Mouse (Mus musculus): Measurements from ENCODE around the gene Srsf7.
A peak's percentile ranks its signal among the peaks of the same experiment; 100 is the strongest.
"Not testable (repeated sequence)": the region's sequence is repeated elsewhere in the genome, so short reads cannot be mapped to it uniquely, and the experiment has no call there.

The Srsf7 gene

DNA sequence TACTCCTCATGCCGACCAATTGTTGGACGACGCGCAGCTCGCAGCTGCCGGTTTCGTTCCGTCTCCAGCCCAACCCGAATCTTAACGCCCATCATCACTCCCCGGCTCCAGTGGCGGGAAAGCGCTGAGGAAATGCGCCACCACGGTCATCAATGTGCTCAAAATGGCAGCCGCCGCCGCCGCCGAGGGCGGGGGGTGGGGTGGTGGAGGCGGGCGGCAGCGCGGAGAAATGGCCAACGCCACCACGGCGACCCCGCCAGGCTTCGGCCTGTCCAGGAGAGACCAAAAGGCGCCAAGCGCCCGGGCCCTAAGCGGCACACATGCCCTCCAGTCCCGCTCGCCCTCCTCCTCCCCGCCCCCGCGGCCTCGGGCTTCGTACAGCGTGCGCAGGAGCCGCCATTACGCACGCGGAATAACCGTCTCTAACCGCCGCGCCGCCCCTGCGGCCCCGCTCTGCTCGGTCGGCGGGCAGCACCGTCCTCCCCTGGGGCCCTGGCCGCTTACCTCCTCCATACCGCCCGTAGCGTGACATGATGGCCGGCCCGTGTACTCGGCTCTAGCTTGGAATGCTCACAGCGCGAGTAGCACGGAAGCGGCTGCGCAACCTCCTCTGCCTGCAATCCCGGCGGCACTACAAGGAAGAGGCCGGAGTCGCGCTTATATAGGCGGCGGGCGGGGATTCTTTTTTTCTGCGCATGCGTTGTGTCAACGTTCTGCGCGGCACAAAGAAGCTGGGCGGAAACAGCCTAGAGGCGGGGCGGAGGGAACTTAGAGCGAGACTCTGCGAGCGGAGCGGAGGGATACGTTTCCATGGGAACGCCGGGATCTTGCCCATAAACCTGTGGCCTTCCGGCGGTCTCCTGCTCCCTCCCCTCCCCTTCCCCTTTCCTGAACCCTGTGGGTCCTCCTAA is at the start of gene Srsf7, which contains the start of gene Ttc39d:
Gene Srsf7 (minus strand): TSS at position 637 of the 911 bp plus-strand sequence.
Gene Ttc39d (plus strand): TSS at position 790 of the 911 bp plus-strand sequence.
- DNase-seq: peak; percentile 98

DNA sequence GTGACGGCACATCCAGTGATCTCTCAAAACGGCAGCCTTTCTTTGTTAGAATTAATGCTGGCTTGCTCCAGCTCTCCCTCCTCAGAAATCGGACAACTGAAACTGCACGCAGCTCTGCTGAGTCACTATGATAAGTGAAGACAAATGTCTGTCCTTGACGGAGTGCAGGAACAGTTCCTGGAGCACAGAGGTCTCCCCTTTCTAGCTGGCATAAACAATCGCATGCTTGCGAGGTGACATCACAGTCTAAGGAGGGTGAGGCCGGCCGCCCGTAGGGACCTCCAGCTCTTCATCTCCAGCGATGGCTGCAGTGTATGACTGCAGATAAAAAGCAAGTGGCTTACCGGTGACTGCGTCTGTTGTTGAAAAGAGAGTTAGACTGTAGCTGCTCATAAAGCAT is 48.1 kb upstream of the Srsf7 start:
- DNase-seq: no peak

DNA sequence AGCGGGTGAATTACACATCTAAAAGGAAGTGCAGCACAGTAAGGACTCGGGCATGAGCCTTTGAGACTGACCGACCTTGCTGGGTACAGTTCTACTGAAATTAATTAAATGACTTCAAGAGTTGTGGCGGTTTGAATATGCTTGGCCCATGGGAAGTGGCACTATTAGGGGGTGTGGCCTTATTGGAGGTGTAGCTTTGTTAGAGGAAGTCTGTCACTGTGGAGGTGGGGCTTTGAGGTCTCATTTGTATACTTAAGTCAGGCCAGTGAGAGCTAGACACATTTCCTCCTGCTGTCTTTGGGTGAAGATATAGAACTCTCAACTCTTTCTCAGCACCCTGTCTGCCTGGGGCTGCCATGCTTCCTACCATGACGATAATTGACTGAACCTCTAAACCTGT is 47.3 kb upstream of the Srsf7 start:
- DNase-seq: no peak

DNA sequence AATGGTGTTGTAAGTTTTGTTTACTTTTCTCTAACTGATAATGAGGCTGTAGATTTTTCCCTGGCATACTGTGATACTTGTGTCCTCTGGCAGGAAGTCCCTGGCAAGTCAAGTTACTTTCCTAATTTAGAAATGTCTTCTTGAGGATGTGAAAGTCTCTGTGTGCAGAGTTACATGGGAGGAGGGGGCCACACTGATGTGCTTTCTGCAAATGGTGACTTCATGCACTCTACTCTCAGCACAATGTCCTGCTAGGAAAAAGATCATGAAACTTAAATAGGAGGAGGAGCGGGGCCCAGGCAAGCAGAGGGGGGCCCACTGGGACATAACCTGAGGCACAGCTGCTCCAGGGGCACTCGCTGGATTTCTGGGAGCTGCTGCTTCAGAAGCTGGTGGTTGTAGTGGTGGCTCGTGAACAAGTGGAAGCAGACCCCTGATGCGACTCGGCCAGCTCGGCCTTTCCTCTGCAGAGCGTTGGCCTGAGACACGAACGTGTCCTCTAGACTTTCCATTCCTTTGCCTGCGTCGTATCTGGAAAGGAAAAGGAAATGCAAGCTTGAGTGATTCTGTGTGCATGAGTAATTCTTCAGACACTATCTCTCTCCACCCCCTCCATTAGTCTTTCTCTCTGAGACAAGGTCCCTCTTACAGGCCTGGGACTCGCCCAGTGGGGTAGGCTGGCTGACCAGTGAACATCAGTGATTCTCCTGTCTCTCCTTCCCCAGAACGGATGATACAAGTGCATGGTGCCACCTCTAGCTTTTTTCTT is 45.8 kb upstream of the Srsf7 start:
- no peak for DNase-seq

DNA sequence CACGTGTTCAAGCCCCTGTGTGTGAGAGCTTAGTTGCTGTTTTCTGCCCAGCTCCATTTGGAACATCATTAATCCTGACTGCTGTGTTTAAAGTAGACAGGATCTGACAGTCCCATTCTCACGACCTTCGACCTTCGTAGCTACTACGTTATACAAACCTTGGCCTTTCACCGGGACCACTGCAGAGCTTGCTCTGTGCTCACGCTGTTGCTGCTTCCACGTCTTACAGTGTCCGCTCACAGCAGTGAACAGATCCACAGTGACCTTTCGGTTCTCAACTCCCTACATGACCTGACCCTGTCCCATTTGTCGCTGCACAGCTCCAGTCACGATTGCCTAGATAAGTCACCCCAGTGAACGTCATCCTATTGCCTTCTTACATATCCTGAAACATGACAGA is 36.0 kb upstream of the Srsf7 start:
- no peak for DNase-seq

DNA sequence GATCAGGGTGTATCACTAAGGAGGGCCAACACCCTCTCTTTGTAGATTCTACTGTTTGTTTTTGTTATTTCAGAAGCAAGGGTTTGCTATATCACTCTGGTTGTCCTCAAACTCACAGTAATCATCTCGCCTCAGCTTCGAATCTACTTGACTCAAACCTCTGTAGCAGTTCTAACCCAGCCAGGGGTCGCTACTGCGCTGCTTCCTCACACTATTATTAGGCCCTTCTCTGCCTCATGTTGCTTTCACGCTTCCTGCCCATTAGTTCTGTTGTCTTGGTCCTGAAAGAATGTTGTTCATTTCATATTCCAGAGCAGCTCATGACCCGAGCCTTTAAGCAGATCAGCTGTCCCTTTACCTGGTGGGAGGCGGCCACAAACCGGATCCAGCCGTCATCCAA is 34.5 kb upstream of the Srsf7 start:
- no peak for DNase-seq

DNA sequence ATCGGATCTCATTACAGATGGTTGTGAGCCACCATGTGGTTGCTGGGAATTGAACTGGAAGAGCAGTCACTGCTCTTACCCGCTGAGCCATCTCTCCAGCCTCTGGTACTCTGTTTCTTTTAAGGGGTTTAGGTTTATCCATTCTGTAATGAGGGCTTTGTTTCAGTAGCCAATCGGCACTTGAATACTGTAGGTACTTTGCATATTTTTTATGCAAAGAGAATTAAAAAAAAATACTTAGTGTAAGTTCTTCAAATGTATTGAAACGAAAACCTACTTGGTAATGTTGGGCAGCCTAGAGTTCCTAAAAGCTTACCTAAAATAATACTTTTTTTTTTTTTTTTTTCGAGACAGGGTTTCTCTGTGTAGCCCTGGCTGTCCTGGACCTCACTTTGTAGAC is 30.4 kb upstream of the Srsf7 start:
- no peak for DNase-seq

DNA sequence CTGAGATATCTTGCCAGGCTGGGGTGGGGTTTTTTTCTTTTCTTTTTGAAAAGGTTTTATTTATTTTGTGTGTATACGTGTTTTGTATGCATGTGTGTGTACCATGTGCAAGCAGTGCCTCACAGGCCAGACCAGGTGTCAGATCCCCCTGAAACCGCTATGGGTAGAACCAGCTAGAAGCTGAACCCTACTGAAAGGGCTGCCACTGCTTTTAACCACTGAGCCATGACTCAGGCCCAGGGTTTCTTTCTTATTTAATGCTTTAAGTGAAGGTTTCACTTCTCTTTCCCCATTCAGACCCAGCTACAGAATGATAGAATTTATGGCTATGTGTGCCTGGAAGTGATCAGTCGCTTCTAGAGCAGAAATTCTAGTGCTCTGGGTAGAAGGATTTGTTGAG is 29.7 kb upstream of the Srsf7 start:
- no peak for DNase-seq

DNA sequence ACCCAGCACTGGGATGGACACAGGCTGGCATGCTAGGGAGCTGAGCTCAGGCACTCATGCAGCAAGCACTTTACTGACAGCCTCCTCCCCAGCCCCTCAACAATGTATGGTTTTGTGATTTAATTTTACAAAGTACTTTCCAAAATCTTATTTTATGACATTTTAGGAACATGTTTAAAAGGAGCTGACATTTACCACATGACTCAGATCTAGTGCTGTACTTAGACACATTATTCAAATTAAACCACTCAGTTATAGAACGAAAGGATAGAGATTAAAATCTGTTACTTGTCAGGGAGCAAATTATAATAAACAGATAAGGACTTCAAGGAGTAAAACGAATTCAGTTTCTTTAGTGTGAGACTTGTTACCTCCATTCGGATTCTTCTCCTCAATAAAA is 28.4 kb upstream of the Srsf7 start:
- no peak for DNase-seq

DNA sequence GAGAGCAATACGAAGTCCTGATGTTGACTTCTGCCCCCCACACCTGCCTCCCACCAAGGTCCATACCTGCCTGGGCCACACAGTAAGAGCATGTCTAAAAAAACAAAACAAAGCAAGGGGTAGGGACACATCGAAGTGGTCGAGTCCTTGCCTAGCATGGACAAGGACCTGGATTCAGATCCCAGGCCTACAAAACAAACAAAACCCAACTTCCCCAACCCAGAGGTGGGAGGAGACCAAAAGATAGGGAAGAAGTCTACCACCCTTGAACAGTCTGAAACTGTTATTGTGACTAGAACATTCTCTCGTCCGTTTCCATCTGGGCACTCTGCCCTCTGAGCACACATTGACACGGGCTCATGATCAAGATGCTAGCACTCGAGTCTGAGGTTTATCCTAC is 27.3 kb upstream of the Srsf7 start:
- DNase-seq: no peak

DNA sequence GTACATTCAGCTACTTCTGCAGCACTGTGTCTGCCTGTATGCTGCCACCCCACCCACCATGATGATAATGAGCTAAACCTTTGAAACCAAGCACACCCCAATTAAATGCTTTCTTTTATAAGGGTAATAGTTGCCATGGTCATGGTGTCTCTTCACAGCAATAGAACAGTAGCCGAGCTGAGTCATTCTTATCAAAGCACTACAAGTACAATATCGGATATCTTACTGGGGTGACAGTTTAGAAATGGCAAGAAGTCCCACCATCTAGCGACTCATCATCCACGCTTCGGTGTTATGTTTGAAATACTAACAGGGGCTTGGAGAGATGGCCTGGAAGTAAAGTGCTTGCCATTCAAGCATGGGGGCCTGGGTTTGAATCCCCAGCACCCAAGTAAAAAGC is 26.7 kb upstream of the Srsf7 start:
- DNase-seq: no peak

DNA sequence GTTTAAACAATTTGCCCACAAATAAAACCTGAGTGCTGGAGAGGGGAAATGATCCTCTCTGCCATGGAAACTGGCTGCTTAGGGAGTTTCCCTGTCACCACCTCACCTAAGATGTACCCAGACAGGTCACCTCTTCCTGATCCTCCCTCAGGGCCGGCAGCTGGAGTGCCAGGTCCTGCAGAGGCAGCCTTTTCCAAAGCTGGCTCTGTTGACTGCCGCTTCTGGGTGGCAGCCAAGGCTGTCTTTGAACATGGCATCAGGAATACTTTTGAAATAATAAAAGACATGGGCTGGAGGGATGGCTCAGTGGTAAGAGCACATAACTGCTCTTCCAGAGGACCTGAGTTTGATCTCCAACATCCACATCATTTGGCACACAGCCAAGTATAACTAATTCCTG is 22.3 kb upstream of the Srsf7 start:
- no peak for DNase-seq

DNA sequence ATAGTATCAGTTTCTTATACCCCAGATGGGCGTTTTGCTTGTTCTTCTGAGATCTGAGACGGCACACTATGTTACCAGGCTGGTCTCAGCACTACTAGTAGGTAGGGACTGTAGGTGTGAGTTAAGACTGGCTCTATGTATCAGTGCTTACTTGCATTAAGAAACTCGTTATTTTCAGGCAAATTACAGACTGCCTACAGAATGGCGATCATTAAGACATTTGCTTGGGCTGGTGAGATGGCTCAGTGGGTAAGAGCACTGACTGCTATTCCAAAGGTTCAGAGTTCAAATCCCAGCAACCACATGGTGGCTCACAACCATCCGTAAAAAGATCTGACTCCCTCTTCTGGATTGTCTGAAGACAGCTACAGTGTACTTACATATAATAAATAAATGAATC is 18.0 kb upstream of the Srsf7 start:
- DNase-seq: not testable (repeated sequence)

DNA sequence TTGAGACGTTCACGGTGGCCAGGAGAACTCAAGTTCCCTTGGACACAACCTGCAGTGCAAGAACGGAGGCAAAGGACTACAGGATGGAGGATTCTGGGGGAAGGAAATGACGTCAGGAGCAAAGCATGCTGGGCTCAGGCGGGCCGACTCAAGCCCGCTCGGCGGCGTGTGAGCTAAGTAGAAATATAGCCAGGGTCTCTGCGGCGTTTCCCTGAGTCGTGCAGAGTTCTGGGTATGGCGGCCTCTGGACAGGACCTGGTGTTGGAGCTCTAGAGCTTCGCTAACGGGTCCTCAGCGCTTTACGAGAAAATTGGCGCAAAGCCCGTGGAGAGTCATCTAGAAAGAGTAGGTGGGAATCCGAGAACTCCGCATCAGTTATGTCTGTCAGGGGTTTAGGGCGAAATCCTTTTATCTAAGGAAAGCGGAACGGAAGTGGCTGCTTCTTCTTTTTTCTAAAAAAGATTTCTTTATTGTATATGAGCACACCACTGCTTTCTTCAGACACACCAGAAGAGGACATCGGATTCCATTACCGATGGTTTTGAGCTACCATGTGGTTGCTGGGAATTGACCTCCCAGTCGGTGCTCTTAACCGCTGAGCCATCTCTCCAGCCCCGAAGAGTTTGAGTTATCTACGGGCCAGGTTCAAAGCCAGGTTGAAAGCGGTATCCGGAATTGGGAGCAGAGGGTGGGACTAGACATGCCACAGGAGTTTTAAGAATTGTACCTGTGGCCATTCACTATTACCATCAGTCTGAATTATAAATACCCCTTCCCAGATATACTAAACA is 17.4 kb upstream of the Srsf7 start, which contains the start of gene Gemin6:
Gene Gemin6 (plus strand): TSS at position 116 of the 791 bp plus-strand sequence.
- DNase-seq: peak; percentile 86

DNA sequence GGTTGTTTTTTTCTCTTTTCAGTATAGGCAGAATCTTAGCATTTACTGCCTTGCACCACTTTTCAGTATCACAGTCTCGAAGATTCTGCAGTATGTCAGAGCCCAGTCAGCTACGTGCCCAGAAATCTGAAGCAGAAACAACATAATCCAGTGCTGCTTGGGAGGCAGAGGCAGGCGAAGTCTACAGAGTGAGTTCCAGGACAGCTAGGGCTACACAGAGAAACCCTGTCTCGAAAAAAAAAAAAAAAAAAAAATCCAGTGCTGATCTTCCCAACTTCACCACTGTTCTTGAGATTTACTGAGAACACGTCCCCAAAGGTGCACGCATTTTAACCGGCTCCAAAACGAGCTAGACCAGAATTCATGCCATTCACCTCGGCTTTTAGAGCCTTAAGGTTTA is 16.7 kb upstream of the Srsf7 start:
- DNase-seq: no peak

DNA sequence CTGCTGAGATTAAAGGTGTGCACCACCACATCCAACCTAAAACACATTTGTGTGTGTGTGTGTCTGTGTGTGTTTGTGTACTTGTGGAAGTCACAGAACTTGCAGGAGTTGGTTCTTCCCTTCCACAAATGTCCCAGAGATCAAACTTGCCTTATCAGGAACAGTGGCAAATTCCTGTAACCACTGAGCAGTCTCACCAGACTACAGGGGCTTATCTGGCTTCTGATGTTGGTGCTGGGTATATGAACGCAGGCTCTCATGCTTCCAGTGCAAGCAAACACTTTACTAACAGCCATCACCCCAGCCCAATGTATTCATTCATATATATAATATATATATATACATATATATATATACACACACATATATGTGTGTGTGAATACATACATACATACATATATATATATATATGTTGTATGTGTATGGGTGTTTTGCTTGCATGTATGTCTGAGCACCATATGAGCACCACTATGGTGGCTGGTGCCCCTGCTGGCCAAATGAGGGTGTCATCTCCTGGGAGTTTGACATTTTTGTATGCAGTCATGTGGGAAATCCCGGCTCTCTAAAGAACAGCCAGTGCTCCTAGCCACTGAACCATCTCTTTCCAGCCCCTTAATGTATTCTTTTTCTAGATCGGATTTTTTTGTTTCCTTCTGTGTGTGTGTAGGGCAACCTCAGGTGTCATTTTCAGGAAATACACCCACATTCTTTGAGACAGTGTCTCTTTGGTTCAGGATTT is 15.0 kb upstream of the Srsf7 start:
- DNase-seq: peak; percentile 46

DNA sequence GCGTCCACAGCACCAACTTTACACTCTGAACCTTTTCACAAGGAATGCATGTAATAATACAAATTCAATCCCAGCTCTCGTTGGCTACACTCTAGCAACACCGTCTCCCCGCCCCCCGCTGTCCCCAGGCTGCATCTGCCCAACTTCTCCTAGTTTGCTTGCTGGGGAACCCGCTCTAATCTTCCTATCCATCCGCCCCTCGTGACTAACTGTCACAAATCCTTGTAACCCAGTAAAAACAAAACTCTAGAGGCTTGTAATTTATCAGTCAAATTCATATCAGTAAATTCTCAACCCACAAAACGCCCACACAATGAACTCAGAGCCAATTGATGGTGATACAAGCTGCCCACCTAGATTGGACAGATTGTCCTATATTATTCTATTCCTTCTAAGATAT is 14.1 kb upstream of the Srsf7 start:
- no peak for DNase-seq

DNA sequence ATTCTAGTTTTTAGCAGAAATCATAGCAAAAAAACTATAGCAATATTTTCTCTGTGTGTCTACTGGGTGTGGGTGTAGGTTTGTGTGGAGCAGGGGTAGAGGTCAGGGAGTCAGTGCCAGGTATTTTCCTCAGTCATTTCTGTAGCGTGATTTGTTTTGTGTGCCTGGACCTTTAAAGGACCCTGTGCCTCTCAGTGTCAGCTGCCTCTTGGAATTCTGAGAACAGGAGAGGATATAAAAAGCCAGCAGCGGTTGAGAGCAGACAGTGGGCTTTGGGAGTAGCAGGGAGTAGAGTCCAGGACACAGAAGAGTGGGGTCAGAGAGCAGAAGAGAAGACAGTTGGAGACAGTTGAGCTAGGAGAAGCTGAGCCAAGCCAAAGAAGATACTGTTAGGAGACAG is 13.0 kb upstream of the Srsf7 start:
- DNase-seq: no peak

DNA sequence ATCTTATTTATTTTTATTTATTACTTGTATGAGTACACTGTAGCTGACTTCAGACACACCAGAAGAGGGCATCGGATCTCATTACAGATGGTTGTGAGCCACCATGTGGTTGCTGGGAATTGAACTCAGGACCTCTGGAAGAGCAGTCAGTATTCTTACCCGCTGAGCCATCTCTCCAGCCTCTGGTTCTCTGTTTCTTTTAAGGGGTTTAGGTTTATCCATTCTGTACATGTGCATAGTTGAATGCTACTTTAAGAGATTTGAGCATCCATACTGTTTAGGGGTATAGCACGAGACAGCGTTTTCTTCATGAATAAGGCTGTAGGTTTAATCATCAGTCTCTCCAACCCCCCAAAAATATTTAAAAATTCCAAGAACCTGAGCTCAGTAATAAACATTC is 6.9 kb upstream of the Srsf7 start:
- DNase-seq: not testable (repeated sequence)

DNA sequence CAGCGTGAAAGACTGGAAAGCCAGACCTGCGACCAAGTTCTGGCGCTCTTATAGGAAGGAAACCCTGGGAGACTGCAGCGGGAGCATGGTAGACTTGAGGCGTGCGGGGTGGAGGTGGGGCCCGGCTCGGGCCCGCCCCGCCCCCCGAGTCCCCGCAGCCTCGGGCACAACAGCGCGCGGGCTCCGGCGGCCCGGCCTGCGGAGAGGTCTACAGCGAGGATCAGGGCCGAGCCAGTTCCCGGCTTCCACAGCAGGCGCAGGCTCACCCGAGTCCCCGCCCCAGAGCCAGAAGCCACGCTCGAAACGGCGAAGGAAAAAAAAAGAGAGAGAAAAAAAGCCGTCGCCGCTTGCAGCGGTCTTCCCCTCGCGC is 821 bp downstream of the Srsf7 start:
- peak; percentile 64 for DNase-seq

DNA sequence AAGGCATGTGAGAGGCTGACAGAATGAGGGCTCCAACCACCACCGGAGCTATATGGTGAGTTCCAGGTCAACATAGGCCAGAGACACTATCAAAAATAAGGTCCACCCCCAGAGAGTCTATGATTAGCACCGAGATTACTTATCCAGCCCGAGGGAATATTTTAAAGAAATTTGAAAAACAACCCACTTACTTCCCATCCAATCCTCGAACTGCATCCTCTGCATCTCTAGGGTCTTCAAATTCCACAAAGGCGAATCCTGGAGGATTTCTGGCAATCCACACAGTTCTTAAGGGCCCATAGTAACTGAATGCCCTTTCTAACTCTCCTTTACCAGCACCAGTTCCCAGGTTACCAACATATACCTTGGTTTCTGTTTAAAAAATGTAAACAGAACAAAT is 1.4 kb downstream of the Srsf7 start:
- no peak for DNase-seq

DNA sequence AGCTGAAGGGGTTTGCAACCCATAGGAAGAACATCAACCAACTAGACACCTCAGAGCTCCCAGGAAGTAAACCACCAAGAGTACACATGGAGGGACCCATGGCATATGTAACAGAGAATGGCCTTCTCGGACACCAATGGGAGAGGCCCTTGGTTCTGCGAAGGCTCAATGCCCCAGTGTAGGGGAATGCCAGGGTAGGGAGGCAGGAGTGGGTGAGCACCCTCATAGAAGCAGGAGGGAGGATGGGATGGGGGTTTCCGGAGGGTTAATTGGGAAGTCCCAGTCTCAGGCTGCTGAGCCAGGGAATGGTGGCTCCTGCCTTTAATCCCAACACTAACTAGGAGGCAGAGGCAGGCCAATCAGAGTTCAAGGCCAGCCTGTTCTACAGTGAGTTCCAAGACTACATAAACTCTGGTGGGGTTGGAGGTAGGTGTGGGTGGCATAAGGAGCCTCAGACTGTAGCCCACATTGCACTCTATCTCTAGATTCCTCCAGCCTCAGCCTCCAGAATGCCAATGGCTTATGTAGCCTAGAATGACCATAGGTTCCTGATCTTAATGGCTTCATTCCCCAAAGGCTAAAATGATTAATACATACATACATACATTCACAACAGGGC is 7.8 kb downstream of the Srsf7 start:
- DNase-seq: no peak

All from thymus, postnatal 14 days (tissue).